Mouse (Mus musculus) kidney, embryonic 16.5 days (tissue): ENCODE results near the gene Itga2. TPM values are rescaled to one million over a fixed set of nuclear protein-coding genes. Genes with fewer than 3 reads are reported as not detected.
A peak's percentile ranks its signal among the peaks of the same experiment; 100 is the strongest.

Experiments used
- ATAC-seq: fragments of 200-750 bp; cut with Nextera tagmentation; 2 replicates; pipeline ENCODE4 v1.8.0; 2017; ENCODE audit warnings: moderate TSS enrichment; ENCODE audit not compliant: low FRiP score, low TSS enrichment
- H3K27ac ChIP-seq: fragments of 300-500 bp; sonication (generic); 2 replicates; pipeline ENCODE4 v1.5.1; 2014; ENCODE audit warnings: low read length
- H3K27me3 ChIP-seq: fragments of 300-500 bp; sonication (generic); 2 replicates; pipeline ENCODE4 v1.6.1; 2014; ENCODE audit warnings: low read length, control low read depth, mixed read lengths; ENCODE audit not compliant: insufficient read depth
- H3K36me3 ChIP-seq: fragments of 300-500 bp; sonication (generic); 2 replicates; pipeline ENCODE4 v1.6.1; 2014; ENCODE audit warnings: low read length, control low read depth, mixed read lengths; ENCODE audit not compliant: insufficient read depth
- H3K4me1 ChIP-seq: fragments of 300-500 bp; sonication (generic); 2 replicates; pipeline ENCODE4 v1.6.1; 2014; ENCODE audit warnings: low read length, control low read depth, mixed read lengths; ENCODE audit not compliant: insufficient read depth
- H3K4me2 ChIP-seq: fragments of 300-500 bp; sonication (generic); replicated peaks from 2 replicates; pipeline ENCODE4 v1.6.1; 2014; ENCODE audit warnings: low read depth, low read length
- H3K4me3 ChIP-seq: fragments of 300-500 bp; sonication (generic); 2 replicates; pipeline ENCODE4 v1.5.1; 2014; ENCODE audit warnings: mild to moderate bottlenecking, low read length
- H3K9ac ChIP-seq: fragments of 300-500 bp; sonication (generic); replicated peaks from 2 replicates; pipeline ENCODE4 v1.6.1; 2014; ENCODE audit warnings: low read length
- H3K9me3 ChIP-seq: fragments of 300-500 bp; sonication (generic); 2 replicates; pipeline ENCODE4 v1.6.1; 2016; ENCODE audit warnings: low read length, control low read depth
- WGBS: fragments of 180-500 bp; shearing (Covaris S2); extraction: QIAGEN DNeasy Blood & Tissue Kit; methylation state at CpG from one replicate; pipeline ENCODE4 v1.1.7; 2014; 5-methylcytosine and 5-hydroxymethylcytosine counted together
- polyA plus RNA-seq: library from polyadenylated mRNA; unstranded; fragments of >200 nt; fragmentation: Nextera tagmentation; extraction: Ambion mirVana; gene quantifications from 2 replicates; pipeline ENCODE4 v1.2.1, GENCODE M21; 2015

Itga2 gene
- polyA plus RNA-seq, 1 experiment from 2014 or later = 2.4 TPM

DNA sequence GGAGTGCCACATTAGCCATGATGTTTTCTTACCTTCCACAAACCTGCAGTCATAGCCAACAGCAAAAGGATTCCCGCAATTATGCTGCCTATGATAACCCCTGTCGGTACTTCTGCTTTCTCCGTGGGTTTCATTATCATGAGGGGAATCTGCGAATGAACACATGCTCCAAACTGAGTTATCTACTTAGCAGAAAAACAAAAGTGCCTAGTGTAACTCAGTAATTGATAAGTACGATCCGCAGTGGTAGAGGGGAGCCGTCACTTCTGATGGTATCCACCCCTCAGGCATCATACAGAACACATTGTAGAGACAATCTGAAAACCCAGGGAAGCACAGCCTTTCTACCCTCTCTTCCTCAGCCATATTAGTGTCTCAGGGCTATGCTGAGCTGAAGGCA, 94.8 kb downstream of the Itga2 start:
- no peaks in the 10 kb centered on the region for H3K9me3 ChIP-seq
- no peak overlapping the region for H3K27ac ChIP-seq
- no peak overlapping the region for H3K9ac ChIP-seq
- H3K4me1 ChIP-seq = 0 out of 2 replicates have a peak, but pooled peaks cover 10% of the 10 kb centered on the region
- H3K4me2 ChIP-seq = no peak overlapping the region
- ATAC-seq = no peak
- peaks cover 8% of the 10 kb centered on the region for H3K36me3 ChIP-seq
- H3K27me3 ChIP-seq = no peaks in the 10 kb centered on the region
- WGBS = 90% methylated on average over 7 of the region's 7 CpGs
- no peak overlapping the region for H3K4me3 ChIP-seq

DNA sequence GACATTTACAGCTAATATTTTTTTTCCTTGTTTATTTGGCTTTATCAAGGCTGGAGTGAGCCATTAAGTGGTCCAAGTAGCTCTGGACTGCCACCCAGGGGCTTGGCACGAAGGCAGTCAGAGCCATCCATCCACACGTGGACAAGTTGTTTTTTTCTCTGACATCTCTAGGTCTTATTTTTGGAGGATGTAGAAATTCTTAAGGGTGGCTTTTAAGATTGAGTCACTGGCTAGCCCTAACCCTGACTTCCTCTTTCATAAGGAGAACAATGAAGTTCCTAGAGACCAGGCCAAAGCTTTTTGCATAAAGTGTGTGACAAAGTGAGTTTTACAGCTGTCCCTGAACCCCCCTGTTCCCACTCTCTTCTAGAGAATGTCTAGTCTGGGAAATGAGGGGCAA, 97.3 kb downstream of the Itga2 start:
- ATAC-seq = no peak
- 51% methylated on average over 2 of the region's 2 CpGs for WGBS
- no peaks in the 10 kb centered on the region for H3K27me3 ChIP-seq
- no peak overlapping the region for H3K4me2 ChIP-seq
- no peak overlapping the region for H3K27ac ChIP-seq
- H3K36me3 ChIP-seq = peaks cover 13% of the 10 kb centered on the region
- 0 out of 2 replicates have a peak, but pooled peaks cover 5% of the 10 kb centered on the region for H3K4me1 ChIP-seq
- H3K9ac ChIP-seq = no peak overlapping the region
- no peaks in the 10 kb centered on the region for H3K9me3 ChIP-seq
- no peak overlapping the region for H3K4me3 ChIP-seq

DNA sequence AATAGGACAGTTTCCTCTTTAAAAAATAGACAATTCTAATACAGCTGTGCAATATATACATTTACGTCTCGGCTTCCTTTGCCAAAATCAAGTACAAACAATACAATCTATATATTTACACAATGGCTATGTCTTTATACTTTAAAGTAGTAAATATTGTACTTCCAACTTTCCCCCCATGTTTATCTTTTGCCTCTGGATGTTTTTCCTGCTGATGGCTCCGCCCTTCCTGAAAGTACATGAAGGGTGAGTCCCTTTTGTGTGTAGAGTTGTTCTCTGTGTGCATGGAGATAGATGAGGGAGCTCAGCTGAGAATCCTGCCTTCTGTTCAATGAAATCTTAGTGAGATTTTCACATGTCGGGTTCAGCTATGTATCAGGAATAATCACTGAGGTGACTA, 98.5 kb downstream of the Itga2 start:
- no peak overlapping the region for H3K27ac ChIP-seq
- no peak for ATAC-seq
- H3K4me1 ChIP-seq = 0 out of 2 replicates have a peak, but pooled peaks cover under 1% of the 10 kb centered on the region
- no peaks in the 10 kb centered on the region for H3K9me3 ChIP-seq
- 83% methylated on average over 4 of the region's 4 CpGs for WGBS
- H3K4me2 ChIP-seq = no peak overlapping the region
- H3K9ac ChIP-seq = no peak overlapping the region
- no peak overlapping the region for H3K4me3 ChIP-seq
- no peaks in the 10 kb centered on the region for H3K27me3 ChIP-seq
- H3K36me3 ChIP-seq = peaks cover 17% of the 10 kb centered on the region

DNA sequence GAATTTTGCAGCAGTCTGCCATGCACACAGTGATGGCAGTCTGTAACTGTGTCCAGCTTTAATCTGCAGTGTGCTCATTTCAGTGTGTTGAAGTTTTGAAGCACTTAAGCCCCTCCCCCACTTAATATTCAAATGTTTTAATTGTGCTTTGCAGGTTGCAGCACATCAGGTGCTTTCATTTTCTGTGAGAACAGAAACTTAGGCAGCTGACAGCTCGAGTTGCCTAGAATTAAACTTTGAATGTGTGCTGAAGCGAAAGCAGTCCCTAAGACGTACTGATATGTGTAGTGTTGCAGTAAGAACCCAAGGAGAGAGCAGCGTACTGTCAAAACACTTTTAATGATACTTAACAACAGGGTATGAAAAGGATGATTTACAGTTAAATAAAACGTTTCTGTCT, 99.1 kb downstream of the Itga2 start:
- 71% methylated on average over 5 of the region's 5 CpGs for WGBS
- no peaks in the 10 kb centered on the region for H3K9me3 ChIP-seq
- no peak for ATAC-seq
- no peaks in the 10 kb centered on the region for H3K4me1 ChIP-seq
- no peak overlapping the region for H3K27ac ChIP-seq
- H3K27me3 ChIP-seq = no peaks in the 10 kb centered on the region
- H3K4me3 ChIP-seq = no peak overlapping the region
- H3K4me2 ChIP-seq = no peak overlapping the region
- peaks cover 21% of the 10 kb centered on the region for H3K36me3 ChIP-seq
- no peak overlapping the region for H3K9ac ChIP-seq

DNA sequence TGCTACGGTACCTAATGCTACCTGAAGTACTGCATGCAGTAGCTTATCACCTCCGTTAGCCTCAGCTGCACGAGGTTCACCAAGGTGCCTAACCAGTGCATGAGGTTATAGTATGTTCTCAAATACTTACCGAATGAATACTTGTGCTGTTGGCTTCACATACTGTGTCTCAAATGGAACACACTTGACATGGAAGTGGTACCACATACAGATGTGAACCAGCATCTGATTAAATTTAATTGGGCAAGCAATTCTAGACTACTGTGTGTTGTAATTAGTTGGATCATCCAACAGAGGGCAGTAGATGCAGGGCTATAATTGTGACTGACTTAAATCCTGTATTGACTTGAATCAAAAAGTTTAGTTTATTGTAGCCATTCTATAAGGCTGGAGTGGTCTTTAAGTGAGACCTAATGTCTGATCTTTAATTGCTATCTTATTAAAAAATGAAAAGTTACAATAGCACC, 100.5 kb downstream of the Itga2 start:
- no peaks in the 10 kb centered on the region for H3K27me3 ChIP-seq

DNA sequence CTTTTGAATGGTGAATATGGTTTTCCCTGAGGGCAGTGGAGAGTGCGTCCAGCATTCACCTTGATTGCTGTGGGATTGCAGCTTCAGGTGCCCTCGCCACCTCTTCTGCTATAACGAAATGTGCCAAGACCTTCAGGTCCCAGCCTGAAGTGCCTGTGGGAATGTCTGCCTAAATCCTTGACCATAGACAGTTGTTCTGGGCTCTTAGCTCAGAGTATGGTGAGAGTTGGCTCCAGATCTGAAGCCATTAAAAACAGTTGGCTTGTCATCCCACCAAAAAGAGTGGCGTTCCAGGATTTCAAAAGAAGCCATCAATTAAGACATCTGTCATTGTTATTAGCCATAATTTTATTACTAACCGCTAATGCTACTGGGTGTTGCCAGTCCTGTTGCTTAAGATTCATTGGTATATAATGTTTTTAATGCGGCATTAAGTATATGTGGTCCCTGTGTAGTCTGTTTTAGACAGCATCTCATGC, 106.5 kb downstream of the Itga2 start:
- 94% methylated on average over 6 of the region's 6 CpGs for WGBS
- Histone ChIP-seq H3K36me3 (peaks cover 40% of the 10 kb centered on the region), H3K27ac (no peak overlapping the region), H3K27me3 (no peaks in the 10 kb centered on the region), H3K4me3 (no peak overlapping the region), H3K9me3 (no peaks in the 10 kb centered on the region), H3K4me2 (no peak overlapping the region), H3K4me1 (no peaks in the 10 kb centered on the region), H3K9ac (no peak overlapping the region)
- no peak for ATAC-seq

More for the DNA sequence above, 100.5 kb downstream of the Itga2 start:
- Histone ChIP-seq H3K9ac (no peak overlapping the region), H3K4me2 (no peak overlapping the region), H3K4me1 (no peaks in the 10 kb centered on the region), H3K4me3 (no peak overlapping the region), H3K36me3 (peaks cover 32% of the 10 kb centered on the region), H3K9me3 (no peaks in the 10 kb centered on the region), H3K27ac (no peak overlapping the region)
- WGBS = 82% methylated on average over 4 of the region's 4 CpGs
- 0 out of 2 replicates have a peak, but pooled peaks have one; percentile 23 for ATAC-seq

DNA sequence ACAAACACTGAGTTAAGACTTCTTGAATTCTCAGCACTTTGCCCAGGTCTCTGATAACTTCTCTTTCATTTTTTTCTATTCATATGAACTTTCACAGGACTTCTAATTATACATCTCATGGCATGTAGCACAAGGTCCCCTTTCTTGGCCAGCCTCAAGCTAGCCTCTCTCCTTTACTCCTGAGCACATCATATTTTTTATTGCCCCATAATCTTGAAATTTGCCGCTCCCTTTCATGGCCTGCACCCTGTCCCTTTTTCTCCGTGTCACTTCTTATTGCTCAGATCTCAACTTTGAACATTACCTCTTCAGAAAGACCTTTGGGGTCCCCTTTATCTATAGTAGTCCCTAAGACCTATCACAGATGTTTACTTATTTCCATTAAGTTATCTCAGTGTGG, 109.0 kb downstream of the Itga2 start:
- WGBS = 97% methylated on average over 2 of the region's 2 CpGs
- Histone ChIP-seq H3K9ac (no peak overlapping the region), H3K27ac (no peak overlapping the region), H3K4me1 (peaks cover 9% of the 10 kb centered on the region), H3K27me3 (no peaks in the 10 kb centered on the region), H3K4me3 (no peak overlapping the region), H3K36me3 (peaks cover 33% of the 10 kb centered on the region), H3K4me2 (no peak overlapping the region), H3K9me3 (no peaks in the 10 kb centered on the region)
- ATAC-seq = no peak

DNA sequence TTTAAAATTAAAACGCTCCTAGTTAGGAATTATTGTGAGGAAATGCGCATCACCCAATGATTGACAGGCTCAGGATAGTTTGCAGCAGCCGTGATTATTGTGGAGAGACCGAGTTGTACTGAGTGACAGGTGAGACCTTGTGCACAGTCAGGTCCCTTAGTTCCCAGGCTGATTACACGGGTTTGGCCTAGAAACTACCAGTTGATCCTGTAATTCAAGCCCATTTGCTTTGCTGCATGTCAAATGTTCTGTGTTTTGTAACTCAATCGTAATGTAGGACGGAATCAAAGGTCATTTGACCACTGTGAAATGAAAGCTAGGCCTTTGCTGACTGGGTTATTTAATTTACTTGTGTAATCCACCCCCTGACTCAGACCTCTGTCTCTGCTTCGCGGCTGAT, 113.4 kb downstream of the Itga2 start:
- peak; percentile 71; the same call in 1 of the 2 replicates for ATAC-seq
- H3K4me1 ChIP-seq = peaks cover 9% of the 10 kb centered on the region
- H3K4me2 ChIP-seq = peak overlapping the region; percentile 87
- H3K27me3 ChIP-seq = no peaks in the 10 kb centered on the region
- peaks cover 13% of the 10 kb centered on the region for H3K36me3 ChIP-seq
- H3K4me3 ChIP-seq = peak overlapping the region; percentile 89
- 0 out of 2 replicates have a peak overlapping the region, but pooled peaks have one; percentile 43 for H3K27ac ChIP-seq
- WGBS = 15% methylated on average over 9 of the region's 9 CpGs
- peak overlapping the region; percentile 75 for H3K9ac ChIP-seq
- H3K9me3 ChIP-seq = no peaks in the 10 kb centered on the region

DNA sequence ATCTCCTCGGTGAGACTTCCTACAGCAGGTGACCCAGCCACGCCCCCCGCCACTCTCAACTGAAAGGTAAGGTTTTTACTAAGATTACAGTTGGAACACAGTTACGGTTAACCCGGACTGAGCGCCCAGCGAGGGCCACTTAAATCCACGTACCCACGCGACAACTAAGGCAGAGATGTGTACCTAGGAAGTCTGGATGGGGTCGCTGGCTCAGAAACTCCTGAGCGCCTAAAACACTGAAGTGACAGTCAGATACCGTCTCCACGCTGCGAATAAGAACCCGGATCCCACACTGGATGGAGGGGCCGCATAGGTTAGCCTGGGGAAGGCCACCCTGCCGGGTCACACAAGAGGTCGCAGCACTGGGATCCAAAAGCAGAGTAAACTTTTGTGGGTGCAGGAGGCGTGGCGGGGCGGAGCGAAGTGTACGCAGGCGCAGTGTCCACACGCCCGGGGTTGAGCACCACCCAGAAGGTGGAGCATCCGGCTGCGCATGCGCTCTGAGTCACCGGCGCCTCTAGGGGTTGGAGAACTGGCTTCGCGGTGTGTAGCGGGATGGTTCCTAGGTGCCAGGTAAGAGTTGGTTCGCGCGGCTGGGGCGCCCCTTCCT, 114.0 kb downstream of the Itga2 start, which contains the start of gene Mocs2:
Gene Mocs2, plus strand, starts transcription at position 486 of the 610 bp plus-strand sequence.
- Histone ChIP-seq H3K36me3 (peaks cover 8% of the 10 kb centered on the region; the same call in 1 of the 2 replicates), H3K4me2 (peak within 1 kb of the TSS; percentile 87), H3K9ac (peak within 1 kb of the TSS; percentile 75), H3K27me3 (no peaks in the 10 kb centered on the region), H3K27ac (0 out of 2 replicates have a peak within 1 kb of the TSS, but pooled peaks have one; percentile 43), H3K9me3 (no peaks in the 10 kb centered on the region), H3K4me1 (peaks cover 9% of the 10 kb centered on the region), H3K4me3 (peak within 1 kb of the TSS; percentile 89)
- WGBS = under 1% methylated on average over 39 of the region's 39 CpGs
- ATAC-seq = peak; percentile 99

DNA sequence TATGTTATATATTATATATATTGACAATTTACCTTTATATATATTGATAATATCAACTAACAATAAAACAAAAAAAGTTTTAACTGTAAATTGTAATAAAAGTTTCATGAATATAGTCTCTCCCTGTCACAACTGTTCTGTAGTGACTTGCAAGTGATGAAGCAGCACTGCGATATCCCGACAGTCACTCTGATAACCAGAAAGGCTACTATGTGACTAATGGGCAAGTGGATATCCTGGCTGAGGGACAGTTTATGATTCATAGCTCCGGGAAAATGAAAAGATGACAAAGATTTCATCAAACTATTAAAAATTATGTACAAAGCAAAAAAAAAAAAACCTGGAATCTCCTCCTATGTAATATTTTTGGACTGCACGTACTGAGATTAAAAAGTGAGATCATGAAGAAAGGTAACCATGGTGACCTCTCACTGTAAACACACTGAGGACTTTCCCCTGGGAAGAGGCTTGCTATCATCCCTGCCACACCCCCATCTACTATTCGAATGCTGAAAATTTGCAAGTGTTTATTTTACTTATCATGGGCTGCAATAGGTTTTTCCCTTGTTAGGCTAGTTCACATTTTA, 122.2 kb downstream of the Itga2 start:
- ATAC-seq = no peak
- H3K4me1 ChIP-seq = no peaks in the 10 kb centered on the region
- no peak overlapping the region for H3K4me2 ChIP-seq
- H3K27ac ChIP-seq = no peak overlapping the region
- no peak overlapping the region for H3K9ac ChIP-seq
- H3K36me3 ChIP-seq = no peaks in the 10 kb centered on the region
- no peaks in the 10 kb centered on the region for H3K27me3 ChIP-seq
- no peaks in the 10 kb centered on the region for H3K9me3 ChIP-seq
- WGBS = 85% methylated on average over 5 of the region's 5 CpGs
- no peak overlapping the region for H3K4me3 ChIP-seq
